Mouse (Mus musculus) testis, postnatal 10 days (tissue): ENCODE measurements around the gene Gak.

ENCODE experiments used
- DNase-seq: peaks from one replicate; pipeline ENCODE4 v3.0.0; 2021; ENCODE audit warnings: low spot score

Gak gene

DNA sequence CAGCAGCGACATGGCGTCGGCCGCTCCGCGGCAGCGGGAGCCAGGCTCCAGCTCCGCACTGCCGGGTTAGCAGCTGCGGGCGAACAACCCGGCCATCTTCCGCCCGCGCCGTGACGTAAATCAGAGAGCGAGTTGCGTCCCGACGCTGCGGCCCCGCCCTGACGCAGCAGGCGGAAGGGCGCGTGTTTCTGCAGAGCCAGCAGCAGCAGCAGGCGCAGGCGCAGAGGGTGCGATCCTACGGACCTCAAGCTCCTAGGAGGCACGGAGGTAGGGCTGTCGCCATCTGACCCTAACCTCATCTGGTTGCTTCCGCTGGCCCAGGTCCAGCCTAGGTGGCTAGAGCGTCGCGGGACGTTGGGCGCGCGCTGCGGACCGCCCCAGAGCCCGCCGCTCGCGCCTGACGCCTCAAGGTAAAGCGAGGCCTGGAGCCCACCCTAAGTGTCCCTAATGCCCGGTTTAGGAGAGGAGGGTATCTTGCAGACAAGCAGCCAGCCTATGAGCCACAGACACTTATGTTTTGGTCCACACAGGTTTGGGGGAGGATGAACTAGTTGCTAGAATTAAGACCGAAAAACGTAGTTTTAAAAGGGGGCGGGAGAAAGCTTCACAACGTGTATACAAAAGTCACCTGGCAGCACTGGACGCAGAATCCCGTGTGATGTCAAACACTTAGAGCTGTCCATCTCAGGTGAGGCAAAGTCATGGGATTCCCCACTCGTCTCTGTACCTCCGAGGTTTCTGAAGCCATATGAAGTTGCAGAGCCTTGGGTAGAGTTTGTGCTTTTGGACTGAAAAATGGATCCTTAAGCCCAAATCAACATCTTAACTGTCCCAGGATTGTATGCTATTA lies at the start of gene Gak, which contains the start of gene Tmem175:
Gak (minus strand) TSS at position 122 of the 850 bp plus-strand sequence.
Tmem175 (plus strand) TSS at position 137 of the 850 bp plus-strand sequence.
- DNase-seq: peak; percentile 91

DNA sequence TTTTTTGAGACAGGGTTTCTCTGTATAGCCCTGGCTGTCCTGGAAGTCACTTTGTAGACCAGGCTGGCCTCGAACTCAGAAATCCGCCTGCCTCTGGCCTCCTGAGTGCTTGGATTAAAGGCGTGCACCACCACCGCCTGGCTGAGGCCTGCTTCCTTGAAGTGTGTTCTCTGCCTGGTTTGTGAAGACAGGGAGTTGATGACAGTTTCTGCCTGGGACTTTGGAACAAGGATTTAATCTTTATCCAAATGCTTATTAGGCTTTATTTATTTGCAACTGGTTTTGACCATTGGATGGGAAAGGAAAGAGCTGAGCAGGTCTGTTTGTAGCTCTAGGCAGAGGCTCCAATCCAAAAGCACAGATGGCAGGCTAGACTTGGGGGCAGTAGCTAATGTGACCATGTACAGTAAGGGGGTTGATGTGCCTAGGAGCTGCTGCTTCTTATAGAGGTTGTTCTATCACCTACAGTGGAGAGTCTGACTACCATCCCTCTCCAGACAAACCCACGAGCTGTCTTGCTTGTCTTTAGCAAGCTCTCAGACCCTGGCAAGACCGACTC lies 48.8 kb upstream of the Gak start:
- DNase-seq: no peak

DNA sequence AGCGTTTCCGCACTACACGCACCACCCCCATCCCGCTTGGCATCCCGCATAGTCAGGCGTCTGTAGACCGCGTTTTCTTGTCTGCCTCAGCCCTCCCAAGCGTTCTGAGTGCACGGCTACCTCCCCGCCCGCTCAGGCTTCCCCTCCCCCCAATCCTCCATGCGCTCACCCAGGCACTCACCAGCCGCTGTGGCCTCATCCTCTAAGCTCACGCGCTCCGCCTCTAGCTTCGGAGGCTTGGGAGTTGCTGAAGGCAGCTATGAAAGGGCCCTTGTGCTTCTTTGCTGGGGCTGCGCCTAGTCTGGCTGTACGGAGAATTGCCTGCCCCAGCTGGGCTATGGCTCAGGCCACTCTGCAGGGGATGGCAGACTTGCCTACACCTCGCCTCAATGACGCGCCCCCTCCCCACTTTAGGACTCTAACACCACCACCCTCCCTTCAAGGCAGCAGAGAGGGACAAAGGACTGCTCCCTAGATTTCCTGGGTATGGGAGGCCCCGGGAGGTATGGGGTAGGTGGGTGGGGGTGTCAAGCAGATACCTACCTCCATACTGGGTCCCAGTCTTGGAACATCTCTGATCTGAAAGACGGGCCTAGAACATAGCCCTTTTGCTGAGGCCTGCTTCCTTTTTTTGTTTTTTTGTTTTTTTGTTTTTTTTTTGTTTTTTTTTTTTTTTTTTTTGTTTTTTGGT lies 48.2 kb upstream of the Gak start:
- DNase-seq: peak; percentile 83

DNA sequence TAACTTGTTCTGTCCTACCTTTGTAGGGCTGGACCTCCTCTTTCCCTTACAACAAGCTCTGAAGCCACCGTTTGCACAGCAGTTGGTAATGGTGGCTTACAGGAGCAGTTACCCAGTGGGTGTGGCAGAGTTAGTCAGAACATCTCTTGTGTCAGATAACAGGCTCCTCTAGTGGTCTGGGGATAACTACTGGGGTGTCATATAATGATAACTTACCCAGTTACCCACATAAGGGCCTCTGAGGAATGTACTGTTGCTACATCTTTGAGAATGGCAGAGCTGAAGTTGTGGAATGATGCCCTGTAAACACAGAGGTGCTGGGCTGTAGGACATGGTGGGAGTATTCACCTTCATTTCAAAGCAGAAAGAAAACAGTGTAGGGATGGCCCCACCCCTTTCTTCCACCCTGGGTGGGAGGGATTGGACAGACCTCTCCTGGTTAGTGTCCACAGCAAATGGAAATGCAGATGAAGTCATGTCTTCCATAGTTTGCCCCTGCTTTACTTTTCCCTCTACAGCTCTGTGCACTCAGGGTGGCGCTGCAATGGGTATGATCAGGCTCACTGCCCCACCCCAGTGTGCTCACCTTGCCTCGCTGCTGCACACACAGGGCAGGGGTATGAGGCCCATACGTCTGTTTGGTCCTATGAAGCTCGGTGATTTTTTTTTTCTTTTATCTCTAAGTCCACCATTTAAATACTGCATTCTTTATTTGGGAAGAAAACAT lies 47.4 kb upstream of the Gak start:
- no peak for DNase-seq

DNA sequence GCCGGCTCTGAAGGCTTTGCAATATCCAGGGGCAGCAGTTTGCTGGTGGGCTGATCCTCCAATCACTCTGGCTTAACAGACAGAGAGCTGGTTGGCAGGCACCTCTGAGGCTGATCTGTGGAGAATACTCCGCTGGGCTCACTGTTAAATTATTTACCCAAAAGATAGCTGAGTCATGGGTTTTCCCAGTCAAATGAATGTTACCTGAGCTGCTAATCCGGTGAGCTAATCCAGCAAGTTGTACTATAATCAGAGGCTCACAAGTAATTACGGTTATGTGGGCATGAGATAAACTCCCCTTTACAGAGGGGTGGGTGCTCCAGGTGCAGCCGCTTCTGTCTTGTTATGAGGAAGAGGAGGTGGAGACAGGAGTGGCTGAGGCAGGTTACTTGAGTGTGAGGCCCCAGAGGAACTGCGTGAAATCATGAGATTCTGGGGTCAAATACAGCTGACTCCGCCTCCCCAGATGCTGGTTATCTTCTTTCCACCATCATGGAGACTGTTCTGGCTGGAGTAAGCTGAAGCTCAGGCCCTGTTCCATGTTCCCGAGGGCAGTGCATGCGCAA lies 45.8 kb upstream of the Gak start, which contains the start of gene Slc26a1:
Slc26a1 (minus strand) TSS at position 319 of the 566 bp plus-strand sequence.
- DNase-seq: no peak

DNA sequence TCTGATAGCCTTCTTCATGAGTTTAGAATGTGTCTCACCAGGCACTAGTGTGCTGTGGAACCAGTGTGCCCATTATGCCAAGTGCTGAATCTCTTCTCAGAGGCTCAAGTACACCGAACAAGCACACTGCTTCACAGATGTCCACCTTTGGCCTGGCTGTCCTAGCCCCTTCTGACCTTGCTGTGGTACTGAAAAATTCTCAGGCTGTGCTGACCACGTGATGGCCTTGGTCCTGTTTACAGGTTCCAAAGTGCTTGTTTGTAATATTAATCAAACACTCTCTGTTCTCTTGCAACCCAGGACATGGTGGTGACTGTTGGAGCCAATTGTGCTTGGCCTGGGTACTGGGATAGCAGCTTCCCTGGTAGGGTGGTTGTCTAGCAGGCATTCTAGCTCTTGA lies 45.1 kb upstream of the Gak start:
- no peak for DNase-seq

DNA sequence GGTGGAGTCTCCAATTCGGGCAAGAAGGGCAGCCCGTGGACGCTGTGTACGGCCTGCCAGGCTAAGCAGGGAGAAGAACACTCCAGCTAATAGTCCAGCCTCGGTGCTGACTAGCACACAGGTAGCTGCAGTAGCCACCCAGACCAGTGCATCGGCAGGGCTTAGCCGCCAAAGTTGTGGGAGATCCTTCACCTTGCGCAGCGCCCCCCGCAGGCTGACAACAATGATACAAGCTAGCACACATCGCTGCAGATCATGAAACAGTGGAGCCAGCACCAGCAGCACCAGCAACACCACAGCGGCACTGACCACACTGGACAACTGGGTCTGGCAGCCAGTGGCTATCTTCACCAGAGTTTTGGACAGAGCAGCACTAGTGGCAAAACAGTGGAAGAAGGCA lies 42.2 kb upstream of the Gak start:
- DNase-seq: no peak

- DNase-seq: peak; percentile 79
Observed at GRCm38 (mm10) chr5:108670785-108671184, 41.2 kb upstream of the Gak start.

- no peak for DNase-seq
Observed at GRCm38 (mm10) chr5:108669986-108670385, 40.4 kb upstream of the Gak start.

DNA sequence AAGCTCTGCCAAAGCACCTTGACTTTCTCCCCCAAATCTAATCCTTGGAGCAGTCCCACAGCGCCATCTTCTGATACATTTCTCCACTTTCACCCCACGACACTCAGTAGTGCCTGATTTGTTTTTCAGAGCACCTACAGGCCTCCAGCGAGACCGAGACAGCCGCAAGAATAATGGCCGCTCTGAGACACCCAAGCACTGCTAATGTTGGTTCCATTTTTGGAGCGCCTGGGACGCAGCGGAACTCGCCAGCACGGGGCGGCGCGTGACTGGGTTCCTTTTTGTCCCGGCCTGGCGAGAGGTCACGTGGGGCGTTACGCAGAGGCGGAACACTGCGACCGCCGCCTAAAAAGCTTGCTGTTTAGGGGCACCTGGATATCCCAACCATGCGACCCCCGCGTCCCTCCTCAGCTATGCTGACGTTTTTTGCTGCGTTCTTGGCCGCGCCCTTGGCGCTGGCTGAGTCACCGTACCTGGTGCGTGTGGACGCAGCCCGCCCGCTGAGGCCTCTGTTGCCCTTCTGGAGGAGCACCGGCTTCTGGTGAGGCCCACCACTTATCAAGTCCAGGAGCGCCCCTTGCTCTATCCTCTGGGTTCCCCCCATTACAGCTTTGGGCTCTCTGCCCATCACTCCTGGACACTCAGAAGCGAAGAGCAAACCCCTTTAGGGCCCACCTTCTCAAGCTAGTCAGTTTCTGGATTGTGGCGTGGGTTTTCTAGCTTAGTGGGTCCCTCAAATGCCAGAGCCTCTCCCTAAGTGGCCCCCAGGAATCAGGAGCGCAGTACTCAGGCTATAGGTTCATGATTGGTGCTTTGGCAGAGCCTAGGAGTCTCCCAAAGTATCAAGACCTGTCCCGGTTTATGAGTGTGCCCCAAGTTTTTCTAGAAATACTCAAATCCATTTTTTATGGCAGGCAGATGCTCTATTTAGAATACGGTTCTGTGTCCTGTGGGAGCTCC lies 39.7 kb upstream of the Gak start, which contains the start of gene Dgkq:
Dgkq (minus strand) TSS at position 696 of the 960 bp plus-strand sequence.
- DNase-seq: peak; percentile 88

DNA sequence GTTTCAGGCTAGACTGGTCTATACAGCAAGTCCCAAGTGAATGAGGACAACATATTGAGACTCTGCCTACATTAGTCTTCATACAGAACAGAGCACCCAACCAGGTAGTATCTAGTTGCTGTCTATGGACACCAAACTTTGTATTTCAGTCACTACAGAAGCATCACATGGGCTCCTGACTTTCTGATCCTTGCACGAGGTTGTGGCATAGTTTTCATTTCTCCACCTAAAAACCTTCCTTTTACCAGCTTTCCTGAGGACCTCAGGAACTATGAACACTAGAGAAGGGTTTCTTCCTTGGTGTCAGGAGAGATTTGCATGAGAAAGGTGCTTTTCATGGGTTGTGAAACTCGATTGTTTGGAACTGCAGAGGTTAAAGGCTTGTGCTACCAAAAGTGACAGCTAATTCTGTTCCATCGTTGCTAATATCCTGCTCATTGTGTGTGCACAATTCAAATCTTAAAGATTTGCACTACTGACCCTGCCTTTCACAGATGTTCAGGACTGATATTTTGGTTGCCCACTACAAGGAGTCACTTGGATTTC lies 38.9 kb upstream of the Gak start:
- no peak for DNase-seq

DNA sequence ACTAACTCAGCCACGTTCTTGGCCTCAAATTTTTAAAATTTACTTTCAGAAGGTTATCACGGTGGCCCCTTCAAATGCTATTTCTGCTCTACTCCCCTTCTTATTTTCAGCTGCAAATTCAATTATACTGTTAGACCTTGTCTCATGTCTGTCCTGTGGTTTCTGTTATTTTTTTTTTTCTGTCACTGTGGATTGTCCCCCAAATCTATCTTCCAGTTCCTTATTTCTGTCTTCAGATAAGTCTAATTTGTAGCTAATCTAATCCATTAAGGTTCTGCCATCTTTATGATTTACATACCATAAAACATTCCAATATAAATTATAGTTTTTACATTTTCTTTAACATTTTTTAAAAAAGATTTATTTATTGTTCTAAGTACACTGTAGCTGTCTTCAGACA lies 37.8 kb upstream of the Gak start:
- DNase-seq: no peak

DNA sequence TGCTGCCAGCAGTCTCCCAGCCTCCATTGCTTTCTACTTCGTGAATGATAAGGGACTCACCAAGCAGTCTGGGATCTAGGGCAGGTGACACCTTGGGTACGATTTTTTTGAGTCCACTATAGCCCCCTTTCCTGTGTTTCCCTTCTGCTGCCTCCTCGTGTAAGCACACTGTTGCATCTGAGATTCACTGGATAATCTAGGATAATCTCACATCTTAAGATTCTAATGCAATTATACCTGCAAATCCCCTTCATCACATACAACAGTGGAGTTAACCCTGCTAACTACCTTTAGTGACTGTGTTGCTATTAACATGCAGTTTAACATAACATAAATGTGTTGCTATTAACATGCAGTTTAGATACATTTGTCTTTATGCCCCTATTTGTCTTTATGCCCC lies 35.5 kb upstream of the Gak start:
- no peak for DNase-seq

DNA sequence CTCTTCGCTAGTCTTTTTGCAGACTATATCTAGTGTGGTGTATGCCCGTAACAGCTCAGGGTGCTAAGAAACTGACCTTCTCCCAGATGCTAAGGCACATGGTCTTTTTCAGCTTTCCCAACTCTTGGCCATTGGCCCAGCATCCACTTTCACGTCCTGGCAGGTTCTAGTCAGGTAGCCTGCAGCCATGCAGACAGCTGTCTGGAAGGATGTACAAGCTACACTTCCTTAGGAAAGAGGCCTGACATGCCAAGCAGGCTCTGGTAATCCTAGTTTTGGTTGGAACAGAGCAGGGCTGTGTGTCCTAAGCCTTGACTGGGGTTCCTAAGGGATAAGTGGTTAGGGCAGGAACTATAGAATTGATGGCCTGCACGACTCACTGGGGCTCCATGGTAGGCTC lies 33.2 kb upstream of the Gak start:
- no peak for DNase-seq

- DNase-seq: peak; percentile 97
Observed at GRCm38 (mm10) chr5:108660632-108661268, 31.2 kb upstream of the Gak start.

GRCm38 (mm10) chr5:108659698-108660631 lies 30.4 kb upstream of the Gak start, which contains the start of gene Idua:
Gene Idua (plus strand): TSS chr5:108660331.
- no peak for DNase-seq

- no peak for DNase-seq
Observed at GRCm38 (mm10) chr5:108658611-108659010, 29.1 kb upstream of the Gak start.

DNA sequence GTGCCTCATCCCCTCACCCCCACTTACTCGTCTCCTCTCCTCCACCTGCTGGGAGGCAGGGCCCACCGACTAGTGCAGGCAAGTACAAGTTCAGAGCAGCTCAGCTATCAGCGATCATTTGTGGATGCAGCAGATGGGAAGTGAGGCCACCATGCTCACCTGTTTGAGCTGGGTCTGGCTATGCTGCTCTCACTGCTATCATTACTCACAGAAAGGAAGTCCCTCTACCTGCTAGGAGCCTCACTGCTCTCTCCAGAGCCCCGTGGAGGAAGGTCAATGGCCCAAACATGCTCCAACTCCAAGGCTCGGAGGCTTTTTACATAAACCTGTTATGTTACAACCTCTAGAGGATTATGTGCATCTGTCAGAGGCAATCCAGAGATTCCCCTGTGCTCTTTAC lies 27.9 kb upstream of the Gak start:
- DNase-seq: no peak
